Mouse (Mus musculus) neural tube, embryonic 11.5 days (tissue): ENCODE measurements at regions not wholly inside any gene's neighbourhood (a gene's known extent, or its start where the extent isn't known, plus 50 kb on each side); places are given as distances from the start of the nearest gene placed in this dataset.

Experiments used
- ATAC-seq: fragments of 200-750 bp; cut with Nextera tagmentation; 2 replicates; pipeline ENCODE4 v1.8.0; 2017; ENCODE audit warnings: moderate number of reproducible peaks, mild to moderate bottlenecking, moderate TSS enrichment, moderate library complexity; ENCODE audit not compliant: insufficient read depth, low FRiP score, low TSS enrichment
- DNase-seq: peaks from one replicate; pipeline ENCODE4 v3.0.0-alpha.2; 2015; ENCODE audit warnings: low spot score
- H3K27ac ChIP-seq: fragments of 300-500 bp; sonication (generic); 2 replicates; pipeline ENCODE4 v1.5.1; 2014; ENCODE audit warnings: low read depth, mild to moderate bottlenecking, low read length
- H3K27me3 ChIP-seq: fragments of 300-500 bp; sonication (generic); 2 replicates; pipeline ENCODE4 v1.6.1; 2014; ENCODE audit warnings: mild to moderate bottlenecking, low read length, mixed read lengths; ENCODE audit not compliant: control insufficient read depth, insufficient read depth
- H3K36me3 ChIP-seq: fragments of 300-500 bp; sonication (generic); 2 replicates; pipeline ENCODE4 v1.6.1; 2014; ENCODE audit warnings: mild to moderate bottlenecking, low read length, moderate library complexity, mixed read lengths; ENCODE audit not compliant: control insufficient read depth, insufficient read depth
- H3K4me1 ChIP-seq: fragments of 300-500 bp; sonication (generic); 2 replicates; pipeline ENCODE4 v1.6.1; 2014; ENCODE audit warnings: low read length, mixed read lengths; ENCODE audit not compliant: control insufficient read depth, insufficient read depth
- H3K4me2 ChIP-seq: fragments of 300-500 bp; sonication (generic); 2 replicates; pipeline ENCODE4 v1.6.1; 2014; ENCODE audit warnings: low read depth, mild to moderate bottlenecking, moderate library complexity
- H3K4me3 ChIP-seq: fragments of 300-500 bp; sonication (generic); 2 replicates; pipeline ENCODE4 v1.5.1; 2014; ENCODE audit warnings: low read depth, low read length
- H3K9ac ChIP-seq: fragments of 300-500 bp; sonication (generic); 2 replicates; pipeline ENCODE4 v1.6.1; 2014; ENCODE audit warnings: mild to moderate bottlenecking, low read length
- H3K9me3 ChIP-seq: fragments of 300-500 bp; sonication (generic); 2 replicates; pipeline ENCODE4 v1.6.1; 2016; ENCODE audit warnings: low read length; ENCODE audit not compliant: control insufficient read depth
- WGBS: fragments of 180-500 bp; shearing (Covaris S2); extraction: QIAGEN DNeasy Blood & Tissue Kit; methylation state at CpG from one replicate; pipeline ENCODE4 v1.1.7; 2014; 5-methylcytosine and 5-hydroxymethylcytosine counted together

DNA sequence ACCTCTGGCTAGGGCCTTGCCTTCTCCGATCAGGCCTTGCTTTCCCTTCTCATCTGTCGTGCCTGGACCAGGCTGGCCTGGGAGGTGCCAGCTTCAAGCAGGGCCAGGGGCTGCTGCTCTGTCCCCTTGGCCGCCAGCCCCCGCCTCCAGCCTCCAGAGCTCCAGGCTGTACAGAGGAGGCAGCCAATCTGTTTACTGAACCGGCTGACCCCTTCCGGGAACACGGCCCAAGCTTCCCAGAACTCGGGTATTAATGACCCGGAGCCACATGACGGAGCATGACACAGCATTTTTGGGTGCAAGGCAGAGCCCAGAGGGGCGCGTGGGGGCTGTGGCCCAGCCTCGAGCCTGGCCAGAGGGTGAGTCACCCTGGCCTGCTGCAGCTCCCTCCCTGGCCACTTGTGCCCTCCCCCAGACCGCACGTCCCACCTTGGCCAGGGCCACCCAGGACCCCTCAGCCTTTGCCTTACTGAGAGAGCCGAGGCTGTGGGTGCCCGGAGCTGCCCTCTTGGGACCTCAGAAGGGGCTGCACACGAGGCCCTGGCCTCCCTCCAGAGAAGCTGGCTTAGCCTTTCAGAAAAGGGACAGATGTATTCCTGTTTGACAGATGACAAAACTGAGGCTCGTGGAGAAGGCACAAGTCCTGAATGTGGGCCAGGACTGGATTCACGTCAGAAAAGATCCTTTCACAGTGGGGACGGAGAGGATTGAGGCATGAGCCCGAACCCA, 75.6 kb upstream of the Tmem189 start:
- Histone ChIP-seq H3K27ac (no peak overlapping the region), H3K27me3 (no peaks in the 10 kb centered on the region), H3K9ac (no peak overlapping the region), H3K36me3 (no peaks in the 10 kb centered on the region), H3K4me1 (no peaks in the 10 kb centered on the region), H3K4me3 (no peak overlapping the region), H3K9me3 (no peaks in the 10 kb centered on the region), H3K4me2 (no peak overlapping the region)
- DNase-seq (peak; percentile 48), ATAC-seq (0 out of 2 replicates have a peak, but pooled peaks have one; percentile 38)
- WGBS = 48% methylated on average over 22 of the region's 22 CpGs

GRCm38 (mm10) chr2:167763891-167764410, 74.3 kb upstream of the Tmem189 start:
- no peak overlapping the region for H3K27ac ChIP-seq
- 87% methylated on average over 7 of the region's 7 CpGs for WGBS
- DNase-seq = no peak

DNA sequence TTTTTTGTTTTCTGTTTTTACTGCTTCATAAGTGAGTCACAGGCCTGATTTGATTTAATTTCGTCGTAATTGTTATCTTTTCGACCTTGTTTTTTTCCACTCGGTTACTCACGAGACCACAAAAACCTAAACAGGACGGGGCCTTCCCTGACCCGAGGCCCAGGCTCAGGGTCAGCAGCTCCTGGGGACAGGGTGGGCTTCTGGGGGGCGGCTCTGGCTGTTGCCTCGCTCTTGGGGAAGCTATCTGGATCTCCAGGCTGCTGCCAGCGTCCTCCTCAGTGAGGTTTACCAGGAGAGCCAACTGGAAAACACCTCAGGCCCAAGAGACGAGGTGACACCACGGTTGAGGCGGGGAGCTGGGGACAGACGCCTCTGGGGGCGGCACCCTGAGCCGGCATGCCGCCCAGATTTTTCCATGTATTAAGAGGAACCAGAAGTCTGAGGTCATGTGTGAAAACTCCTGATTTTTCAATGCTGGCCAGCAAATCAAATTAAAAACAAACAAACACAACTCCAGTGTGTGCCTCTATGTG, 71.8 kb upstream of the Tmem189 start:
- H3K27ac ChIP-seq = no peak overlapping the region
- H3K36me3 ChIP-seq = no peaks in the 10 kb centered on the region
- no peak overlapping the region for H3K4me3 ChIP-seq
- no peaks in the 10 kb centered on the region for H3K27me3 ChIP-seq
- ATAC-seq (no peak), DNase-seq (no peak)
- no peaks in the 10 kb centered on the region for H3K9me3 ChIP-seq
- 0 out of 2 replicates have a peak, but pooled peaks cover 2% of the 10 kb centered on the region for H3K4me1 ChIP-seq
- 84% methylated on average over 17 of the region's 17 CpGs for WGBS
- no peak overlapping the region for H3K9ac ChIP-seq
- no peak overlapping the region for H3K4me2 ChIP-seq

More at GRCm38 (mm10) chr2:167763891-167764410, 74.3 kb upstream of the Tmem189 start:
- Histone ChIP-seq H3K4me2 (no peak overlapping the region), H3K27me3 (no peaks in the 10 kb centered on the region), H3K4me1 (0 out of 2 replicates have a peak, but pooled peaks cover under 1% of the 10 kb centered on the region), H3K9me3 (no peaks in the 10 kb centered on the region), H3K4me3 (no peak overlapping the region), H3K9ac (no peak overlapping the region), H3K36me3 (no peaks in the 10 kb centered on the region)
- ATAC-seq = no peak

DNA sequence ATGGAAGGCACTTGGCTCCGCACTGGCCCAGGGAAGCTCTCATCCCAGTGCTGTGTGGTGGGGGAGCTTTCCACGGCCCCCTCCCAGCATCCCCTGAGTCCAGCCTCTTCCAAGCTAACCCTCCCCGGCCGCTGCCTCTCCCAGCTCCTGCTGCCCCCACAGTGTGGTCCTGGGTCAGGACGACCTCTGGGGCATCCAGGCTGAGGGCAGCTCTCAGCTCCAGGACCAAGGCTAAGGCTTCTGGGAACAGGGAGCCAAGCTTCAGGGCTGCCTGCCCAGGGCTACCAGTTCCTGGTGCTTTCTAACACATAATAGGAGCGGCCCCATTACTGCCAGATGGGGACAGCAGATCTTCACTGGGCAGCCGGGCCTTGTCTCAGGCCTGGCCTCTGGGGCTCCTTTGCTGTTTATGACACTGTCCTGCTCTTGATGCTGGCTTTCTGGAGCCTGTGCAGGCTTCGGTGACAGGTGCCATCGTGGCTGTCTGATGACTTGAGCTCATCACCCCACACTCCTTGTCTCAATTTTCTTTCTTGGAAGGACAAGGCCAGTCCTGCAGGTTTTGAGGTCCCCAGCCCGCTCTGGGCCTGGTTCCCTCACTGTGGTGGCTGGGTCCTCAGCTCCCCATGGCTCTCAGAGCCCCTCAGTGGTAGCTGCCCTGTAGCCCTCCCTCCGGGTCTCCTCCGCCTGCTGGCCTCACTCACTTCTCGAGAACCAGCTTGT, 71.2 kb upstream of the Tmem189 start:
- Histone ChIP-seq H3K4me1 (0 out of 2 replicates have a peak, but pooled peaks cover 2% of the 10 kb centered on the region), H3K36me3 (no peaks in the 10 kb centered on the region), H3K9me3 (no peaks in the 10 kb centered on the region), H3K27me3 (no peaks in the 10 kb centered on the region), H3K4me3 (no peak overlapping the region), H3K9ac (no peak overlapping the region), H3K27ac (no peak overlapping the region), H3K4me2 (no peak overlapping the region)
- no peak for ATAC-seq
- DNase-seq = no peak
- WGBS = 73% methylated on average over 13 of the region's 13 CpGs

- H3K4me2 ChIP-seq = no peak overlapping the region
- DNase-seq (no peak), ATAC-seq (no peak)
- H3K9me3 ChIP-seq = no peaks in the 10 kb centered on the region
- H3K9ac ChIP-seq = no peak overlapping the region
- no peak overlapping the region for H3K27ac ChIP-seq
- no peaks in the 10 kb centered on the region for H3K27me3 ChIP-seq
- H3K4me3 ChIP-seq = no peak overlapping the region
- no peaks in the 10 kb centered on the region for H3K36me3 ChIP-seq
- WGBS = 89% methylated on average over 9 of the region's 9 CpGs
- H3K4me1 ChIP-seq = 0 out of 2 replicates have a peak, but pooled peaks cover 2% of the 10 kb centered on the region
Observed at GRCm38 (mm10) chr2:167759603-167760390, 70.2 kb upstream of the Tmem189 start.

- Histone ChIP-seq H3K36me3 (no peaks in the 10 kb centered on the region), H3K27ac (no peak overlapping the region), H3K4me2 (no peak overlapping the region), H3K9ac (no peak overlapping the region), H3K4me3 (no peak overlapping the region), H3K9me3 (no peaks in the 10 kb centered on the region), H3K27me3 (no peaks in the 10 kb centered on the region), H3K4me1 (0 out of 2 replicates have a peak, but pooled peaks cover 2% of the 10 kb centered on the region)
- 69% methylated on average over 12 of the region's 12 CpGs for WGBS
- no peak for ATAC-seq
- DNase-seq = no peak
Observed at GRCm38 (mm10) chr2:167757157-167757780, 67.6 kb upstream of the Tmem189 start.

DNA sequence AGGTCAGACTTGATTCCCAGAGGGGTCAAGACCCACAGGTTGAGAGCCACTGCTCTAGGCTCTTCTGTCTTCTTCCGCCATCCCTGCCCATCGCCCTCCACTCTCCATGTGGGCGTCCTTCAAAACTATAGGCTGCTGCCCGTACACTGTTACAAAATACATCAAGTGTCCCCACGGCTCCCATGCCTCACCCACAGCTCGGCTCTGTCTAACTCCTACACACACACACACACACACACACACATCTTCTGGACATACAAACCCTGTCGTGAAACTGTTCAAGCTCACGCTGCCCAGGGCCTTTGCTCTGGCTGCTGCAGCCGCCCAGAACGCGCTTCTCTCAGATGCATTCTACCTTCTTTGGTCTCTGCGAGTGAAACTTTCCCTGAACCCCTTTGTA, 67.1 kb upstream of the Tmem189 start:
- no peak overlapping the region for H3K27ac ChIP-seq
- 87% methylated on average over 12 of the region's 12 CpGs for WGBS

More for the DNA sequence above, 67.1 kb upstream of the Tmem189 start:
- no peaks in the 10 kb centered on the region for H3K9me3 ChIP-seq
- no peak for DNase-seq
- no peak for ATAC-seq
- no peak overlapping the region for H3K4me2 ChIP-seq
- H3K27me3 ChIP-seq = no peaks in the 10 kb centered on the region
- H3K4me1 ChIP-seq = 0 out of 2 replicates have a peak, but pooled peaks cover 2% of the 10 kb centered on the region
- H3K4me3 ChIP-seq = no peak overlapping the region
- no peak overlapping the region for H3K9ac ChIP-seq
- H3K36me3 ChIP-seq = no peaks in the 10 kb centered on the region
